Mouse (Mus musculus) testis, adult 2 months (tissue): Measurements from ENCODE around the gene Tnfrsf13c. TPM values are rescaled to one million over a fixed set of nuclear protein-coding genes. Genes with fewer than 3 reads are reported as not detected.

Experiments
- H3K27ac ChIP-seq: fragments of 200-500 bp; 2 replicates; pipeline ENCODE4 v1.5.1; 2012; ENCODE audit warnings: low read depth, low read length; ENCODE audit not compliant: control insufficient read depth, insufficient read depth
- H3K27me3 ChIP-seq: fragments of 200-500 bp; 2 replicates; pipeline ENCODE4 v1.6.1; 2012; ENCODE audit warnings: mild to moderate bottlenecking, low read length, moderate library complexity; ENCODE audit not compliant: control insufficient read depth, insufficient read depth
- H3K36me3 ChIP-seq: fragments of 200-500 bp; 2 replicates; pipeline ENCODE4 v1.6.1; 2012; ENCODE audit warnings: mild to moderate bottlenecking, low read length; ENCODE audit not compliant: control insufficient read depth, insufficient read depth
- H3K4me1 ChIP-seq: fragments of 200-500 bp; 2 replicates; pipeline ENCODE4 v1.6.1; 2012; ENCODE audit warnings: low read length; ENCODE audit not compliant: control insufficient read depth, insufficient read depth
- H3K4me3 ChIP-seq: fragments of 200-500 bp; 2 replicates; pipeline ENCODE4 v1.5.1; 2012; ENCODE audit warnings: low read depth, mild to moderate bottlenecking, low read length, moderate library complexity, mixed read lengths; ENCODE audit not compliant: control insufficient read depth
- CTCF ChIP-seq: fragments of 200-500 bp; IDR thresholded peaks from 2 replicates; pipeline ENCODE4 v1.5.1; 2012; ENCODE audit warnings: low read depth, mild to moderate bottlenecking, inconsistent platforms, low read length, moderate library complexity; ENCODE audit not compliant: control insufficient read depth, insufficient read depth, insufficient replicate concordance
- POLR2A ChIP-seq: fragments of 200-500 bp; IDR thresholded peaks from 2 replicates; pipeline ENCODE4 v1.6.1; 2012; ENCODE audit warnings: low read depth, mild to moderate bottlenecking, inconsistent platforms, low read length, moderate library complexity; ENCODE audit not compliant: control insufficient read depth
- polyA plus RNA-seq: library from polyadenylated mRNA; depleted of rRNA; stranded (reverse); fragments of >200 nt; gene quantifications from 2 replicates; pipeline ENCODE4 v1.2.3, GENCODE M21; 2012; rRNA removed

The Tnfrsf13c gene
- polyA plus RNA-seq: 7.2 and 8.0 TPM in 2 replicates

- TF ChIP-seq CTCF: no peak
- no peak for TF ChIP-seq POLR2A
- Histone ChIP-seq H3K27ac (no peak within 1 kb of the TSS), H3K4me1 (peaks cover 6% of the 10 kb centered on the region), H3K4me3 (peak within 1 kb of the TSS; percentile 86), H3K36me3 (no peaks in the 10 kb centered on the region), H3K27me3 (no peaks in the 10 kb centered on the region; the same call in 1 of the 2 replicates)
These were observed at the start of gene Tnfrsf13c for GRCm38 (mm10) chr15:82223657-82224601. TSS of gene Tnfrsf13c (minus strand) at chr15:82224369.

GRCm38 (mm10) chr15:82272295-82272694, 48.1 kb upstream of the Tnfrsf13c start:
- Histone ChIP-seq H3K36me3 (no peaks in the 10 kb centered on the region), H3K4me1 (peaks cover 15% of the 10 kb centered on the region), H3K4me3 (no peak overlapping the region), H3K27ac (no peak overlapping the region), H3K27me3 (no peaks in the 10 kb centered on the region)
- TF ChIP-seq POLR2A (no peak), CTCF (no peak)

DNA sequence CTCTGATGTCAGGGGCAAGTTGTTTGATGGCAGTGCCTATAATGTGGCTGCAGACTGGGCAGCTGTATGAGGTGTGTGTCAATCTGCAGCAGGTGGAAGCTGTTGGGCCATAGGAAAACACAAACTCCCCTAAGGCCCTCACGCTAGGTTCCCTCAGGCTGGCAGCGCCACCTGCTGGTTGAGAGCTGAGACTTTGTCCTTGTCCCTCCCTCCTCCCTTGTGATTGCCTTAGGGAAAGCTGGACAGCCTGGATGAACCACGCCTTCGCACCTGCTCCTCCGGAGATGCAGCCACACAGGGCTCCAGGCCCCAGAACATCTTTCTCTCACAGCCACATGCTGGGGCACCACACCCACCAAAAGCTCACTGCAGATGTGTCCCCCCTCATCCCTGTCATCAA, 47.0 kb upstream of the Tnfrsf13c start:
- H3K27me3 ChIP-seq: no peaks in the 10 kb centered on the region
- no peaks in the 10 kb centered on the region for H3K36me3 ChIP-seq
- H3K4me1 ChIP-seq: peaks cover 15% of the 10 kb centered on the region
- H3K27ac ChIP-seq: no peak overlapping the region
- peak; percentile 84; the same call in 1 of the 2 replicates for TF ChIP-seq CTCF
- no peak for TF ChIP-seq POLR2A
- no peak overlapping the region for H3K4me3 ChIP-seq

DNA sequence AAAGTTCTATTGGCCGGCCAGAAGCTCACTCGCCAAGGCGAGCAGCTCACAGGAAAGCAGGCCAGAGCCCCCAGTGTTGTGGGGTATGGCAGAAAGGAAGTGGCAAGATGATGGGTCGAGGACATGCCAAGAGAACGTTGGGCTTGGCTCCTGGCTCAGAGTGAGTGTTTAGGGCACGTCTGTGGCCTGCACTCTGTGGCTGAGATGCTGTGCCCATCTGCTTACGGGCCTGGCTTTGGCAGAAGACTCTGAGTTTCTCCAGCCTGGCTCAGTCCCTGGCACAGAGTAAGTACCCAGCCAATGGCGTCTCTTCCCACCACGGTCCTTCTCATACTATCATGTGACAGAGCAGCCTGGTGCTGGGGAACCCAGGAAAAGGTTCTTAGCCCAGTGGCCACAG, 44.6 kb upstream of the Tnfrsf13c start:
- Histone ChIP-seq H3K36me3 (no peaks in the 10 kb centered on the region), H3K4me1 (peaks cover 3% of the 10 kb centered on the region), H3K27me3 (no peaks in the 10 kb centered on the region), H3K4me3 (peak overlapping the region; percentile 76), H3K27ac (no peak overlapping the region; the same call in 1 of the 2 replicates)
- TF ChIP-seq CTCF (no peak), POLR2A (no peak)

DNA sequence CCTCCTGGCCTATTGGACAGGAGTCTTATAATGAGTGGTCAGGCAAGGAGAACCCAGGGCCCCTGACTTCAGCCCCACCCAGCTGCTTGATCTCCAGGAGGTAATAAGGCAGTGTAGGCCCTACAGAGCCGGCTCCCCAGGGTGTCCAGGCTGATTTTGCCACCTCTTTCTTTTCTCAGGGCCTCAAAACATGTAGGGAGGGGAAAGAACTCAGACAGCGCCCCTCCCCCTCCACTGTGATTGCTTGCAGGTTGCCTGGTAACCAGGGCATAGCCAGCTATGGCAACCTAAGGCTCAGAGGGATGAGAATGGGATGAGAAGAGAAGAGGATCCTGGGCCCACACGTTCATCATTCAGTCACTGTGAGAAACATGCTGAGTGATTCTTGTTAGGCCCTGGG, 44.0 kb upstream of the Tnfrsf13c start:
- Histone ChIP-seq H3K27me3 (no peaks in the 10 kb centered on the region), H3K27ac (no peak overlapping the region; the same call in 1 of the 2 replicates), H3K4me1 (peaks cover 3% of the 10 kb centered on the region), H3K36me3 (no peaks in the 10 kb centered on the region), H3K4me3 (peak overlapping the region; percentile 76)
- TF ChIP-seq CTCF (no peak), POLR2A (peak; percentile 47; the same call in 1 of the 2 replicates)

DNA sequence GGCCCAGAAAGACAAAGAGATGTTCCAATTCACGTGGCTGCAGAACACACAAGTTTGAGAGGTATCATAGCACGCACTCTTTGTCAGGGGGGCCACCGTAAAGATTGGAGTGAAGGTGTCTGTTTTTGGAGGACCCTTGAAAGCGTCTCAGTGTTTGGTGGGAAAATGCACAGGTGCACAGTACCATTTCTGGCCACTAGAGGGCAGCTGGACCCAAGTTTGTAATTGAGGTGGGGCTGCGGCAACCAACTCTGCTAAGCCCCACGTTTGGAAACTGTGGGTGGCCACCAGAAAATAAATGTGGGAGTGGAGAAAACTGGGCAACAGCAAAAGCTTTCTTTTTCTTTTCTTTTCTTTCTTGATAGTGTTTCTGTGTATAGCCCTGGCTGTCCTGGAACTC, 42.2 kb upstream of the Tnfrsf13c start:
- Histone ChIP-seq H3K27ac (no peak overlapping the region), H3K4me1 (peaks cover 3% of the 10 kb centered on the region), H3K27me3 (no peaks in the 10 kb centered on the region), H3K36me3 (no peaks in the 10 kb centered on the region), H3K4me3 (no peak overlapping the region)
- TF ChIP-seq POLR2A (no peak), CTCF (peak; percentile 89)

- Histone ChIP-seq H3K4me1 (peaks cover 6% of the 10 kb centered on the region), H3K4me3 (peak overlapping the region; percentile 59), H3K36me3 (no peaks in the 10 kb centered on the region), H3K27me3 (no peaks in the 10 kb centered on the region), H3K27ac (no peak overlapping the region)
- TF ChIP-seq POLR2A (no peak), CTCF (peak; percentile 99)
These were observed 35.3 kb upstream of the Tnfrsf13c start for GRCm38 (mm10) chr15:82259510-82259909.
